Mouse (Mus musculus) Patski (cell line): Measurements from ENCODE around the gene Nr2f6. TPM values are rescaled to one million over a fixed set of nuclear protein-coding genes. Genes with fewer than 3 reads are reported as not detected.

Source experiments
- ATAC-seq: fragments of 100-300 bp; one replicate; pipeline ENCODE4 v1.8.0; 2021
- CTCF ChIA-PET: fragments of 350-600 bp; sonication (Branson Sonifier 250); formaldehyde crosslinking; loops from one replicate; lab custom pipeline; 2022; ENCODE audit warnings: inconsistent platforms; lab: Charles Lee
- POLR2A ChIA-PET: fragments of 350-600 bp; sonication (Branson Sonifier 250); formaldehyde crosslinking; loops from one replicate; lab custom pipeline; 2022; ENCODE audit warnings: antibody characterized with exemption, inconsistent platforms; lab: Charles Lee
- DNase-seq: peaks from one replicate; pipeline ENCODE4 v3.0.0-alpha.2; 2011; ENCODE audit warnings: low read depth, low spot score
- H3K27me3 ChIP-seq: fragments of 371-371 bp; one replicate; pipeline ENCODE4 v1.5.1; 2021
- CTCF ChIP-seq: fragments of 100-300 bp; IDR thresholded peaks from one replicate; pipeline ENCODE4 v1.5.1; 2021
- in situ Hi-C: fragments of 300-500 bp; cut with MboI; formaldehyde crosslinking; loops from 3 replicates; pipeline ENCODE4 v1.11.1; 2018; ENCODE audit warnings: low pct_unique_long_range_greater_than_20kb, mixed read lengths
- polyA plus RNA-seq: library from polyadenylated mRNA; unstranded; gene quantifications from one replicate; pipeline ENCODE4 v1.2.3, GENCODE M21; 2021

Gene Nr2f6
- polyA plus RNA-seq, result 140 TPM

GRCm38 (mm10) chr8:71381421-71381970 lies at the start of gene Nr2f6:
Gene Nr2f6, minus strand, starts transcription at chr8:71381960.
- ChIA-PET POLR2A (interaction anchor here (0.6 to 2.4 kb wide), 3 partner anchors 10 to 105 kb away, joined by 4 to 16 read pairs (median 8); partner anchors contain the start of genes Babam1 and Ocel1), CTCF (interaction anchor here (3.0 kb wide), 1 partner anchor 10 kb away, joined by 12 read pairs; the partner anchor contains the start of gene Ocel1)
- ATAC-seq (no peak), DNase-seq (no peak)
- no peaks in the 10 kb centered on the region for H3K27me3 ChIP-seq
- in situ Hi-C loops, result no loop called here
- TF ChIP-seq CTCF, result no peak

- ChIA-PET POLR2A (no interaction called here), CTCF (no interaction called here)
- in situ Hi-C loops, result no loop called here
- peaks cover 2% of the 10 kb centered on the region for H3K27me3 ChIP-seq
- ATAC-seq (no peak), DNase-seq (no peak)
- no peak for TF ChIP-seq CTCF
Observed at GRCm38 (mm10) chr8:71422121-71422520, 40.4 kb upstream of the Nr2f6 start.

- no peak for DNase-seq
- no peak for ATAC-seq
- H3K27me3 ChIP-seq, result no peaks in the 10 kb centered on the region
- in situ Hi-C loops, result no loop called here
- TF ChIP-seq CTCF, result no peak
- CTCF ChIA-PET, result interaction anchor here (1.5 kb wide), 1 partner anchor 52 kb away, joined by 3 read pairs; no protein-coding TSS in a partner anchor
- POLR2A ChIA-PET, result interaction anchor here (0.6 kb wide), 1 partner anchor 97 kb away, joined by 4 read pairs; no protein-coding TSS in a partner anchor
Observed at GRCm38 (mm10) chr8:71411535-71412273, 29.9 kb upstream of the Nr2f6 start.

- no peak for ATAC-seq
- ChIA-PET POLR2A (no interaction called here), CTCF (no interaction called here)
- H3K27me3 ChIP-seq, result no peaks in the 10 kb centered on the region
- no peak for TF ChIP-seq CTCF
- DNase-seq, result no peak
- in situ Hi-C loops, result loop anchor here (5.0 kb wide), 1 partner anchor 36 kb away; the partner anchor contains the start of gene Ocel1
Observed at GRCm38 (mm10) chr8:71408231-71408630, 26.5 kb upstream of the Nr2f6 start.

- CTCF ChIA-PET, result interaction anchor here (0.9 to 1.1 kb wide), 4 partner anchors 11 to 34 kb away, joined by 3 to 4 read pairs (median 4); partner anchors contain the start of gene Babam1
- H3K27me3 ChIP-seq, result no peaks in the 10 kb centered on the region
- in situ Hi-C loops, result loop anchor here (5.0 kb wide), 1 partner anchor 35 kb away; the partner anchor contains the start of gene Ocel1
- POLR2A ChIA-PET, result no interaction called here
- no peak for TF ChIP-seq CTCF
- ATAC-seq (no peak), DNase-seq (no peak)
Observed at GRCm38 (mm10) chr8:71407441-71407840, 25.7 kb upstream of the Nr2f6 start.

GRCm38 (mm10) chr8:71406099-71407015 lies 24.6 kb upstream of the Nr2f6 start:
- no peak for TF ChIP-seq CTCF
- in situ Hi-C loops, result loop anchor here (5.0 kb wide), 1 partner anchor 34 kb away; the partner anchor contains the start of gene Ocel1
- H3K27me3 ChIP-seq, result no peaks in the 10 kb centered on the region
- ChIA-PET CTCF (interaction anchor here (0.9 to 1.2 kb wide), 6 partner anchors 10 to 33 kb away, joined by 3 to 7 read pairs (median 4); partner anchors contain the start of gene Babam1), POLR2A (interaction anchor here (1.4 kb wide), 1 partner anchor 35 kb away, joined by 4 read pairs; no protein-coding TSS in a partner anchor)
- DNase-seq, result no peak
- ATAC-seq, result peak; percentile 56

- ATAC-seq (peak; percentile 77), DNase-seq (peak; percentile 60)
- TF ChIP-seq CTCF, result no peak
- in situ Hi-C loops, result loop anchor here (5.0 kb wide), 1 partner anchor 33 kb away; the partner anchor contains the start of gene Ocel1
- POLR2A ChIA-PET, result interaction anchor here (0.8 to 1.4 kb wide), 6 partner anchors 8 to 38 kb away, joined by 3 to 4 read pairs (median 4); partner anchors contain the start of gene Babam1
- CTCF ChIA-PET, result interaction anchor here (1.2 to 2.8 kb wide), 5 partner anchors 9 to 90 kb away, joined by 3 to 14 read pairs (median 4); partner anchors contain the start of gene Ocel1
- H3K27me3 ChIP-seq, result no peaks in the 10 kb centered on the region
Observed at GRCm38 (mm10) chr8:71405401-71406098, 23.8 kb upstream of the Nr2f6 start, which contains the start of gene Ankle1. Gene Ankle1, plus strand, starts transcription at chr8:71406010.

GRCm38 (mm10) chr8:71404951-71405351 lies 23.2 kb upstream of the Nr2f6 start:
- no peak for DNase-seq
- in situ Hi-C loops, result loop anchor here (5.0 kb wide), 1 partner anchor 33 kb away; the partner anchor contains the start of gene Ocel1
- TF ChIP-seq CTCF, result no peak
- H3K27me3 ChIP-seq, result no peaks in the 10 kb centered on the region
- CTCF ChIA-PET, result interaction anchor here (1.2 to 2.8 kb wide), 5 partner anchors 9 to 90 kb away, joined by 3 to 14 read pairs (median 4); partner anchors contain the start of gene Ocel1
- ATAC-seq, result no peak
- POLR2A ChIA-PET, result interaction anchor here (0.8 to 1.4 kb wide), 6 partner anchors 8 to 37 kb away, joined by 3 to 4 read pairs (median 4); partner anchors contain the start of gene Babam1
